Mouse (Mus musculus) hematopoietic stem cell, adult 5-6 weeks (primary cell): ENCODE measurements around the gene Cela1. TPM values are rescaled to one million over a fixed set of nuclear protein-coding genes. Genes with fewer than 3 reads are reported as not detected.

Experiments
- ATAC-seq, 2 experiments: fragments of 125-278 bp in 1 of 2; replicated peaks in 1 of 2; 2 replicates each; pipeline ENCODE4 v1.8.0; 2016 to 2017; ENCODE audit warnings: inconsistent platforms in 2 of 2, mild to moderate bottlenecking in 2 of 2, moderate number of reproducible peaks in 2 of 2, low read depth in 1 of 2, moderate TSS enrichment in 1 of 2; ENCODE audit not compliant: low FRiP score in 2 of 2, poor library complexity in 2 of 2, severe bottlenecking in 2 of 2, insufficient read depth in 1 of 2, low TSS enrichment in 1 of 2
- total RNA-seq: library from RNA; stranded (forward); fragments of 172-1452, 232-1000 nt; gene quantifications from 2 replicates; pipeline ENCODE4 v1.2.3, GENCODE M21; 2017

Gene Cela1
- total RNA-seq, 1 experiment from 2014 or later: 14.2 TPM

DNA sequence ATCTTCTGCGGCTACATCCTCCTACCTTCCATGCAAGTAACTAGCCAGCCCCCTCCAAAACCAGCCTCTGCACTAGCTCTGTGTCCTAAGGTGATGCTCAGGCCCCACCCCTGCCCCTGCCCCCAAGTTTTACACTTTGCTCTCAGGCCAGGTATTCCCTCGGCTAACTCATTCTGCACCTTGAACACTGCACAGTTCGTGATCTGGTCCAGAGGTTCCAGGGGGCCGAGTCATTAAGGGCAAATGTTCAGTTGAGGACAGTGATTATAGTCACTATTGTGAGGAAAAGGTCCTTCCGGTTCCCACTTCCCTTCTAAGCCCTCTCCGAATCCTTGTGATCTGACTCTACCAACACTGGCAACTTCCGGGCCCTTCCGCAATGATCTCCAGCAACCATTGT lies 26.7 kb upstream of the Cela1 start:
- ATAC-seq: no peak

DNA sequence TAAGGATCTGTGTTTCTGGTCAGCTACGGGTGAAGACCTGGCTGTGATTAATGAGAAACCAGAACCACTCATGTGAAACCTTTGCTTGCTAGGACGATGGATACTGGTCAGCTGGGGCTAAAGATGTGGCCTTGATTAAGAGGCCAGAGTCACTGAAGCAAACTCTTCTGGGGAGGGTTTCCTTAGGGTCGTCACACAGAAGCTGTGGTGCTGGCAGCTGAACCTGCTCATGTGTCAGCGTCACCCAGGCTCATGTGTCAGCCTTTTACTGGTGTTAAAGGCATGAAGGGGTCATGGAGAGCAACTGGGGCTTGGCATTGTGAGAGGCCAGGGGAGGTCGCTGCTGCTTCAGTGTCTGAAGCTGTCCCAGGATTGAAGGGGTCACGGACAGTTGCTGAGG lies 23.1 kb upstream of the Cela1 start:
- no peak for ATAC-seq

DNA sequence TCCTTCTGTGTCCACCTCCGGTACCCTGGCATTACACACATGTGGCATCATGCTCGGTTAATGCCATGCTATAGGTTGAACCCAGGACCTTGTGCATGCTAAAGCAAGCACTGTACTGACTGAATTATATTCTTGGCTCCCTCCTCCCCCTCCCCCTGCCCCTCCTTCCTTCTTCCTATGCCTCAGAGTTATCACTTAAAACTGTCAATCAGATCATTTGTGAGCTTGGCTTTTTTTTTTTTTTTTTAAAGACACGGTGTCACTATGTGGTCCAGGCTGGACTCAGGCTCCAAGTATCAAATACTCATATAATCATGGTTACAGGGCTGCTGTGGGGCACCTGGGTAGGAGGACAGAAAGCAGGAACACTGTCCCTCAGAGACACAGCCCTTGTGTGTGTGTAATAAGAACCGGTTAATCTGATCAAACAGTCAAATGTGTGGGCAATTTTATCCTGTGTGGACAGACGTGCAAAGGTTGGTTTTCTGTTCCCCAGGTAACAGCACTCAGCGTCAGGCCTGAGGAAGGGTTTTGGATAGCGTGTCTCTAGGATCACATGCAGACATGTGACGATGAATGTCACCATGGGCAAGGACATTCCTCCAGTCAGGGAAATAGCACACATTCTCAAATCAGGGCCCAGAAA lies 20.8 kb upstream of the Cela1 start:
- ATAC-seq: no peak

GRCm38 (mm10) chr15:100706226-100706625 lies 18.5 kb upstream of the Cela1 start:
- peak; percentile 88 to 92 for ATAC-seq

GRCm38 (mm10) chr15:100705376-100705775 lies 17.7 kb upstream of the Cela1 start:
- no peak for ATAC-seq

DNA sequence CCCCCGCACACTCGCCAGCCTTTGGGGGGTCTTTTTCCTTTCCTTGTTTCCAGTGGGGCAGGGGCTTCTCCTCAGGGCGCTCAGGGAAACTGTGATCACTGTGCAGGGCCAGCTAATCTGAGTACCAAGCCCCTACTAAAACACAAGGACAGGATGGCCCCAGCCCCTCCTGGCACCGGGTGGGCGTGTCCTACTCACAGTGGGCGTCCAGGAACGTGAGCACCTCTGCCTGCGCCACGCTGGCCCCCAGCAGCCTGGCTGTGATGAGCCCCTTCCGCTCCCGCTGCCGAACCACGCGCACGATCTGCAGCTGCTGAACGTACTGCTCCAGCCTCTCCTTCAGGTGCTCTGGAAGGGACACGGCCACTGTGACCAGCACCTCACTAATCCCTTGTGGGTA lies 16.2 kb upstream of the Cela1 start:
- no peak for ATAC-seq

DNA sequence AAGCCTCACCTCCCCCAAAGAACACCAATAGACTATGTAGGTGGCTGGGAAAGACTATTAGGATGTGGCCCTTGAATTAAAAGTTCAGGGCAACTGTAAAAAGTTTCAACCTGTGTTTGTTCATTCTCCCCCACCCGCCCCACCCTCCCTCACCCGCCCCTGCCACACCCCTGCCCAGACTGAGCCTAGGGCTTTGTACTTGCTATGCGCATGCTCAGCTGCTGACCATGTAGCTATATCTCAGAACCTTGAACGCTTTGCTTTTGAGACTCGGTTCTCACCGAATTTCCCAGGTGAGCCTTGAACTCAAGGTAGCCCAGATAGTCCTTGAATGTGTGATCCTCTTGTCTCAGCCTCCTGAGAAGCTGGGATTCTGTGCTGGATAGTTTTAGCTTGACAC lies 14.1 kb upstream of the Cela1 start:
- ATAC-seq: no peak

- ATAC-seq: no peak
Observed at GRCm38 (mm10) chr15:100701108-100701507, 13.4 kb upstream of the Cela1 start.

GRCm38 (mm10) chr15:100700424-100700823 lies 12.7 kb upstream of the Cela1 start:
- no peak for ATAC-seq

DNA sequence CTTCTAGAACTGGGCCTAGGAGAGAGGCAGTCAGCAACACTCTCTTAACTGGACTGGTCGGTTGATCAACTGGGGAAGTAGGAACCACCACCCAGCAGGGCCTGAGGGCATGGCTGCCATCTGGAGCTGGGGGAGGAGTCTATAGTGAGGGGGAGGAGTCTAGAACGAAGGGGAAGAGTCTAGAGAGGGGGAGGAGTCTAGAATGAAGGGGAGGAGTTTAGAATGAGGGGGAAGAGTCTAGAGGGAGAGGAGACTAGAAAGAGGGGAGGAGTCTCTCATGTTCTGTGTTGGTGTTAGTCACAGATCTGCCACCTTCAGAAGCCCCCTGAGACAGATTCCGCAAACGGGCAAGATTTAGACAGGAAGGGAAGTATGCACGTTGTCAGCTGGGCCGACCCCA lies 11.7 kb upstream of the Cela1 start:
- ATAC-seq: peak; percentile 19 to 37; a peak in 1 of 4 replicates

GRCm38 (mm10) chr15:100698078-100698477 lies 10.4 kb upstream of the Cela1 start:
- no peak for ATAC-seq

DNA sequence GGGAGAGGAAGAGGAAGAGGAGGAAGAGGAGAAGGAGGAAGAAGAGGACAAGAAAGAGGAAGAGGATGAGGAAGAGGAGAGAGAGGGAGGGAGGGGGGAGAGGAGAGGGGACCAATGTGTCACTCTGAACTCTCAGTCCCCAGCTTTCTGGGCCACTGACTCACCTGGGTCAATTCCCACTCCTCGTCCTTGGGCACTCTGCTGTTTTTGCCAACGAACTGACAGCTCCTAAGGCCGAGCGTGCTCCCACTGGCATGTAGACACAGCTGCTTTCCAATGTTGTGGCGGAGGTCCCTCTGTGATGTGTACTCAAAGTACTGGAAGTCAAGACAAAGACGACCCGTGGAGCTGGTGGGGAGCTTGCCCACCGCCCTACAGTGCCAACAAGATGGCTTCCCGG lies 6.7 kb upstream of the Cela1 start:
- ATAC-seq: no peak

DNA sequence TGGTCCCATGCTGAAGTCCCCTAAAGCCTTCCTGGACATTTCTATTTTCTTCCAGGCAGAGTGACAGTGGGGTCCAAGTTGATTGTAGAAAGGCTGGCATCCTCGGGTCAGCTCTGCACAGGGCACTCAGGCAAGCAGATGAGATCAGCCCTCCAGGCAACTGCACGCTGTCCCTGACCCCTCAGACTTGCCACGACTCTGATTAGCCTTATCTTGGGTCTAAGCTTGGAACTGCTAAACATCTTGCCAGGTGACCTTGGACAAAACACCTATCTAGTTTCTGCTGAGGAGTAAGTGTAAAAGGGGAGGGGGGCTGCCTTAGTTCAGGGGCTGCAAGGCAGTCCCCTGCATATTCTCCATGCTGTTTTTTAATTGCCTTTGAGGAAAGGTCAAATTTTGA lies 4.3 kb upstream of the Cela1 start:
- ATAC-seq: no peak

GRCm38 (mm10) chr15:100686989-100687388 lies 732 bp downstream of the Cela1 start:
- ATAC-seq: peak; percentile 77 to 83

GRCm38 (mm10) chr15:100686434-100686833 lies 1.3 kb downstream of the Cela1 start:
- ATAC-seq: no peak

- no peak for ATAC-seq
Observed at GRCm38 (mm10) chr15:100685849-100686248, 1.9 kb downstream of the Cela1 start.

- no peak for ATAC-seq
Observed at GRCm38 (mm10) chr15:100685255-100685654, 2.5 kb downstream of the Cela1 start.

- no peak for ATAC-seq
Observed at GRCm38 (mm10) chr15:100684450-100684849, 3.3 kb downstream of the Cela1 start.

DNA sequence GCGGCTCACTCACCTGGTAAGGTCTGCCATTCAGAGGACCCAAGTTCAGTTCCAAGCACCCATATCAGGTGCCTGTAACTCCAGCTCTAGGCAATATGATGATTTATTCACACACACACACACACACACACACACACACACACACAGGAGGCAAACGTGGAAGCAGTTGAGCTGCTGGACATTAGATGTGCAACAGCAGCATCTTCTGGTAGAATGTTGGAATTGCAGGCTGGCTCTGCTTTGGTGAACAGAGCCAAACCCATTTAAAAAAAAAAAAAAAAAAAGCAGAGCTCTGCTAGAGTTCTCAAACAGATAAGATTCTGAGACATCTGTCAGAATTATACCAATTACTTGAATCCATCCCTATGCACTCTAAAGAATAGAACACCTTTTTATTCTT lies 4.7 kb downstream of the Cela1 start:
- ATAC-seq: peak; percentile 53 to 63; a peak in 2 of 4 replicates
